In genomic region chr5:148175091-148175490, GRCm38 (mm10) we compare ENCODE assay signal across 16 mouse cellular contexts.
A peak's percentile ranks its signal among the peaks of the same experiment; 100 is the strongest.
DNase-seq lines count a peak whose midpoint lies in the region.
"Had no signal": no experiment of that assay in that cellular context is flagged by ENCODE, and none has a peak within 500 bp of the region (broad histone marks: within the 10 kb centered on the region; RNA-seq: fewer than 3 reads in every experiment).

No protein-coding gene starts in this region.

- DNase-seq in heart, adult 11 months = peak; percentile 8
- no peak for DNase-seq in heart, postnatal 4 days
- peak; percentile 9 for DNase-seq in ES-CJ7 (ENCODE audit: low read depth, low spot score)
- peak; percentile 67 for DNase-seq in embryo, embryonic 10.5 days (ENCODE audit: low spot score)
- DNase-seq in urinary bladder, postnatal 14 days (ENCODE audit: low spot score) = no peak
- no peak for DNase-seq in cerebellum, postnatal 25 days
- DNase-seq: adrenal gland, adult 8-10 months; adrenal gland, postnatal 25 days; cerebellum, adult 11-12 months; cerebellum, adult 8-10 months; cerebellum, postnatal 10 days; forebrain, postnatal 0 days; gastrocnemius, adult 2 months; gastrocnemius, postnatal 14 days; heart, adult 18-20 months; heart, postnatal 14 days had no signal

Comparison
In these comparisons a context has a peak if more than half of its experiments do, and no peak if none do; other contexts are left out.
1. DNase-seq: peak in heart, adult 11 months (single experiment), ES-CJ7 (single experiment) and embryo, embryonic 10.5 days (single experiment); none in heart, postnatal 4 days (single experiment), urinary bladder, postnatal 14 days (single experiment) and cerebellum, postnatal 25 days (0 of 2).